Mouse (Mus musculus) heart, embryonic 14.5 days (tissue): ENCODE data around the gene Gm47955. TPM values are rescaled to one million over a fixed set of nuclear protein-coding genes. Genes with fewer than 3 reads are reported as not detected.
"Not testable (repeated sequence)": the region's sequence is repeated elsewhere in the genome, so short reads cannot be mapped to it uniquely, and the experiment has no call there.

Experiments used
- ATAC-seq: fragments of 200-750 bp; cut with Nextera tagmentation; 2 replicates; pipeline ENCODE4 v1.8.0; 2017; ENCODE audit warnings: low read depth, moderate TSS enrichment; ENCODE audit not compliant: insufficient number of reproducible peaks, insufficient read depth, low FRiP score
- H3K27ac ChIP-seq, 2 experiments: fragments of 200-500 bp in 1 of 2; fragments of 300-500 bp in 1 of 2; sonication (generic) in 1 of 2; replicated peaks in 1 of 2; 2 replicates each; pipeline ENCODE4 v1.5.1; 2012 to 2014; ENCODE audit warnings: low read depth in 2 of 2, low read length in 2 of 2, control low read depth in 1 of 2, mild to moderate bottlenecking in 1 of 2, mixed read lengths in 1 of 2; ENCODE audit not compliant: control insufficient read depth in 1 of 2, insufficient read depth in 1 of 2
- H3K27me3 ChIP-seq: fragments of 300-500 bp; sonication (generic); 2 replicates; pipeline ENCODE4 v1.6.1; 2014; ENCODE audit warnings: mild to moderate bottlenecking, low read length, control low read depth; ENCODE audit not compliant: control insufficient read depth, insufficient read depth
- H3K36me3 ChIP-seq: fragments of 300-500 bp; sonication (generic); 2 replicates; pipeline ENCODE4 v1.6.1; 2014; ENCODE audit warnings: mild to moderate bottlenecking, control low read depth, low read length, mixed read lengths; ENCODE audit not compliant: control insufficient read depth, insufficient read depth
- H3K4me1 ChIP-seq, 2 experiments: fragments of 200-500 bp in 1 of 2; fragments of 300-500 bp in 1 of 2; sonication (generic) in 1 of 2; 2 replicates each; pipeline ENCODE4 v1.6.1; 2012 to 2014; ENCODE audit warnings: low read length in 2 of 2, control low read depth in 1 of 2, mixed read lengths in 1 of 2; ENCODE audit not compliant: control insufficient read depth in 2 of 2, insufficient read depth in 2 of 2
- H3K4me2 ChIP-seq: fragments of 300-500 bp; sonication (generic); 2 replicates; pipeline ENCODE4 v1.6.1; 2014; ENCODE audit warnings: mild to moderate bottlenecking, low read length
- H3K4me3 ChIP-seq, 2 experiments: fragments of 200-500 bp in 1 of 2; fragments of 300-500 bp in 1 of 2; sonication (generic) in 1 of 2; 2 replicates each; pipeline ENCODE4 v1.5.1; 2012 to 2014; ENCODE audit warnings: low read length in 2 of 2, mild to moderate bottlenecking in 2 of 2, control low read depth in 1 of 2, low read depth in 1 of 2, moderate library complexity in 1 of 2; ENCODE audit not compliant: control insufficient read depth in 1 of 2, insufficient read depth in 1 of 2
- H3K9ac ChIP-seq: fragments of 300-500 bp; sonication (generic); 2 replicates; pipeline ENCODE4 v1.6.1; 2014; ENCODE audit warnings: mild to moderate bottlenecking, low read length
- H3K9me3 ChIP-seq: fragments of 300-500 bp; sonication (generic); 2 replicates; pipeline ENCODE4 v1.6.1; 2016; ENCODE audit warnings: low read length, control low read depth; ENCODE audit not compliant: control insufficient read depth
- WGBS: fragments of 180-500 bp; shearing (Covaris S2); extraction: QIAGEN DNeasy Blood & Tissue Kit; methylation state at CpG from one replicate; pipeline ENCODE4 v1.1.7; 2014; 5-methylcytosine and 5-hydroxymethylcytosine counted together
- polyA plus RNA-seq: library from polyadenylated mRNA; unstranded; fragments of >200 nt; fragmentation: Nextera tagmentation; extraction: Ambion mirVana; gene quantifications from 2 replicates; pipeline ENCODE4 v1.2.1, GENCODE M21; 2014

Gm47955 gene
- polyA plus RNA-seq, result not detected in 2 replicates

GRCm38 (mm10) chr1:82959870-82960385, at the start of gene Gm47955:
Gene Gm47955, plus strand, starts transcription at chr1:82960286.
- no peak within 1 kb of the TSS for H3K4me3 ChIP-seq
- no peak for ATAC-seq
- no peaks in the 10 kb centered on the region for H3K27me3 ChIP-seq
- no peak within 1 kb of the TSS for H3K9ac ChIP-seq
- no peaks in the 10 kb centered on the region for H3K36me3 ChIP-seq
- H3K27ac ChIP-seq, result no peak within 1 kb of the TSS
- no peak within 1 kb of the TSS for H3K4me2 ChIP-seq
- H3K4me1 ChIP-seq, result no peaks in the 10 kb centered on the region
- H3K9me3 ChIP-seq, result no peaks in the 10 kb centered on the region
- WGBS, result 86% methylated on average over 11 of the region's 11 CpGs

- WGBS, result 84% methylated on average over 3 of the region's 3 CpGs
- H3K27me3 ChIP-seq, result no peaks in the 10 kb centered on the region
- H3K9ac ChIP-seq, result no peak within 1 kb of the TSS
- no peaks in the 10 kb centered on the region for H3K4me1 ChIP-seq
- no peak within 1 kb of the TSS for H3K4me3 ChIP-seq
- no peak for ATAC-seq
- no peak within 1 kb of the TSS for H3K27ac ChIP-seq
- no peak within 1 kb of the TSS for H3K4me2 ChIP-seq
- H3K36me3 ChIP-seq, result no peaks in the 10 kb centered on the region
- no peaks in the 10 kb centered on the region for H3K9me3 ChIP-seq
Observed at GRCm38 (mm10) chr1:82913025-82913424, 47.1 kb upstream of the Gm47955 start, which contains the start of gene A030005L19Rik. Gene A030005L19Rik, plus strand, starts transcription at chr1:82913325.

- H3K27me3 ChIP-seq, ATAC-seq, H3K4me2 ChIP-seq, H3K4me3 ChIP-seq, H3K27ac ChIP-seq, H3K36me3 ChIP-seq, H3K9me3 ChIP-seq, H3K4me1 ChIP-seq, H3K9ac ChIP-seq: not testable (repeated sequence)
- WGBS, result 94% methylated on average over 5 of the region's 5 CpGs
Observed at GRCm38 (mm10) chr1:82913434-82913833, 46.7 kb upstream of the Gm47955 start.

GRCm38 (mm10) chr1:82924650-82925049, 35.4 kb upstream of the Gm47955 start, which contains the start of gene A030014E15Rik:
Gene A030014E15Rik, plus strand, starts transcription at chr1:82924917.
- Histone ChIP-seq H3K27ac (no peak within 1 kb of the TSS), H3K27me3 (no peaks in the 10 kb centered on the region), H3K9me3 (no peaks in the 10 kb centered on the region), H3K4me1 (no peaks in the 10 kb centered on the region), H3K36me3 (no peaks in the 10 kb centered on the region), H3K9ac (no peak within 1 kb of the TSS), H3K4me3 (no peak within 1 kb of the TSS), H3K4me2 (no peak within 1 kb of the TSS)
- 81% methylated on average over 6 of the region's 6 CpGs for WGBS
- ATAC-seq, result no peak

GRCm38 (mm10) chr1:82930558-82930957, 29.5 kb upstream of the Gm47955 start:
- H3K4me3 ChIP-seq, H3K27ac ChIP-seq, H3K4me1 ChIP-seq, H3K36me3 ChIP-seq, H3K9me3 ChIP-seq, H3K4me2 ChIP-seq, ATAC-seq, H3K27me3 ChIP-seq, H3K9ac ChIP-seq: not testable (repeated sequence)
- WGBS, result 86% methylated on average over 1 of the region's 3 CpGs

GRCm38 (mm10) chr1:82931326-82931725, 28.8 kb upstream of the Gm47955 start, which contains the start of gene Gm6217:
Gene Gm6217, minus strand, starts transcription at chr1:82931399.
- not testable (repeated sequence) for ATAC-seq, H3K36me3 ChIP-seq
- WGBS, result no CpG with 5 or more reads among the region's 6 CpGs

GRCm38 (mm10) chr1:82938666-82939065, 21.4 kb upstream of the Gm47955 start:
- no peaks in the 10 kb centered on the region for H3K36me3 ChIP-seq
- no peaks in the 10 kb centered on the region for H3K27me3 ChIP-seq
- no peaks in the 10 kb centered on the region for H3K4me1 ChIP-seq
- H3K9me3 ChIP-seq, result peaks cover 11% of the 10 kb centered on the region; the same call in 1 of the 2 replicates
- H3K27ac ChIP-seq, result no peak overlapping the region
- ATAC-seq, result no peak
- WGBS, result 83% methylated on average over 5 of the region's 5 CpGs
- H3K9ac ChIP-seq, result no peak overlapping the region
- H3K4me3 ChIP-seq, result no peak overlapping the region
- H3K4me2 ChIP-seq, result no peak overlapping the region

More at GRCm38 (mm10) chr1:82931326-82931725, 28.8 kb upstream of the Gm47955 start, which contains the start of gene Gm6217:
- not testable (repeated sequence) for H3K4me3 ChIP-seq, H3K27me3 ChIP-seq, H3K4me2 ChIP-seq, H3K27ac ChIP-seq, H3K9me3 ChIP-seq, H3K4me1 ChIP-seq, H3K9ac ChIP-seq

GRCm38 (mm10) chr1:82942505-82942904, 17.6 kb upstream of the Gm47955 start:
- not testable (repeated sequence) for H3K4me2 ChIP-seq, H3K9me3 ChIP-seq, H3K4me3 ChIP-seq, H3K9ac ChIP-seq, H3K27ac ChIP-seq, H3K36me3 ChIP-seq, H3K4me1 ChIP-seq, ATAC-seq, H3K27me3 ChIP-seq
- 68% methylated on average over 1 of the region's 2 CpGs for WGBS
